Mouse (Mus musculus) lung, postnatal 25 days (tissue): ENCODE results near the gene Smpdl3a.

Experiments used
- DNase-seq: peaks from one replicate; pipeline ENCODE4 v3.0.0; 2022; ENCODE audit warnings: low spot score

Smpdl3a gene

DNA sequence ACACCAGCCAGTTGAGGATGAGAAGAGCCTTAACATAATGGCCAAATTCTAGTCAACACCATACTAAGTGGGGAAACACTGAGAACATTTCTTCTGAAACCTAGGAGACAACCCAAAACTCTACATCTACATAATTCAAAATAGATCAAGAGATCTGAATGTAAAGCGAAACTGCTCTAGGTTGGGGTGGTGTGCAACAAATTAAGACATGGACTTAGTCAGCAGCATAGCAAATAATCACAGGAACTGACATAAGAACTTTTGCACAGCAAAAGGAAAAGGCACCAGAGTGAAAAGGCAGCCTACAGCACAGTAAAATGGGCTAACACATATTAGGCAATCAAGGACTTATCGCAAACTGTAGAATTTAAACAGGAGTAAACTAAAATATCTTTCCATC lies 25.1 kb downstream of the Smpdl3a start:
- no peak for DNase-seq

DNA sequence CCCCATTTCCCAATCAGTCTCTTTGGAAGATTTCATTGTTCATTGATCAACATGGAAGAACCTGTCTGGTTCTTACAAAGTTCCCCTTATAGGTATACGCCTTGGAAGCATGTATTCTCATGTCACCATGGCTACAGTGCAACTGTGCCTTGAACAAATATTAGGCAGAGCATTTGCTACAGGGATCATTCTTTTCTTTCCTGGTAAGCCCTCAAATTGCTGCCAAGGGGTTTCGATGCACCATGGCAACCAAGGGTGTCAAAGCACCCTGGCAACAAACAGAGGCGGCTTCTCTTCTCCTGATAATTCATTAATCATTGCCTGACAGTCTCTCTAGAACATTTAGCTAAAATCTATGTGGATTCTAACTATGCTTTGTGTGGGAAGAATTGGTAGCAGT lies 28.3 kb downstream of the Smpdl3a start:
- no peak for DNase-seq

DNA sequence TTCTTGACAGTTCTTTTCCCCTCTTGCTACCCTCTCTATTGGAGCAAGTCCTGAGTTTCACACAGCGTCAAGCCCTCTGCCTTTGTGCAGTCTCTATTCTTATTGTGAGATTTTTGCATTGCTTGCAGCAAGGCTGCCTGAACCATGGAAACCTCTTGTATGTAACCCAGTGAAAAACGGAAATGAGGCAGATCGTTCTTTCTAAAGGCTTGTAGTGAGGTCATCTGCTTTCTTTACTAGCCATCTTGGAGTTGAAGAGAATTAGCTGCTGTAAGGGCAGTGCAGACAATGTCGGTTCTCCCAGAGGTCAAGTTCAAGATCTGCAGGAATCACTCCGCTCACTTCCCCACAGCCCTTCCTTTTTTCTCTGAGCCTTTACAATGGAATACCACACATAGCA lies 34.5 kb downstream of the Smpdl3a start:
- DNase-seq: no peak

DNA sequence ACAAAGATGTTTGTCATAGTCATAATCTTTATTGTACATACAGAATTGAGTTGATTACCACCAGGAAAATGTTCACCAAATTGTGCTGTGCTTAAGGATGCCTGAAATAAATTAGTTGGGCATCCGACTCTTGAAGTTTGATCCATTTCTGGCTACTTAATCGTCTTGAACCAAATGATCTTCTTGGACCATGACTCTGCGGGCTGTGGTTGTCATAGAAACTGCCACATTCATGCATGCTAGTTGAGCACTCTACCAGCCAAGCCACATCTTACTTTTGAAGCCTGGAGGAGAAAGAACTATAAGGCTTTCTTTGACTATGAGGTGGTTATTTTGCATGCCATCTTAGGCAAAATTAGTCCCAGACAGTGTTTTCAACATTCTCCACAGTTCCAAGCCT lies 35.5 kb downstream of the Smpdl3a start:
- DNase-seq: no peak

DNA sequence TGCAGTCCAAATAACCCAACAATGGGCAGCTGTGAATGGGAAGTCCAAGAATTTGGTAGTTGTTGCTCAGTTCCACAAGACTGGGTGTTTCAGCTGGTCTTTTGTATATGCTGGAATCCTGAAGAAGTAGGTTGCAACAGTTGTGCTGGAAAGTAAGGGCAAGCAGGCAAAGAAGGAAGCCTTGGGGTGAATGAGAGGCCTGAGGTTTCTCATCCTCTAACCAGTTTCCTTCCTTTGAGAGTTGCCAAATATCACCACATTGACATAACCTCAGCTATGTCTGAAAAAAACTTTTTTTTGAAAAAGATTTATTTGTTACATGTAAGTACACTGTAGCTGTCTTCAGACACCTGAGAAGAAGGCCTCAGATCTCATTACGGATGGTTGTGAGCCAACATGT lies 41.0 kb downstream of the Smpdl3a start:
- DNase-seq: no peak

DNA sequence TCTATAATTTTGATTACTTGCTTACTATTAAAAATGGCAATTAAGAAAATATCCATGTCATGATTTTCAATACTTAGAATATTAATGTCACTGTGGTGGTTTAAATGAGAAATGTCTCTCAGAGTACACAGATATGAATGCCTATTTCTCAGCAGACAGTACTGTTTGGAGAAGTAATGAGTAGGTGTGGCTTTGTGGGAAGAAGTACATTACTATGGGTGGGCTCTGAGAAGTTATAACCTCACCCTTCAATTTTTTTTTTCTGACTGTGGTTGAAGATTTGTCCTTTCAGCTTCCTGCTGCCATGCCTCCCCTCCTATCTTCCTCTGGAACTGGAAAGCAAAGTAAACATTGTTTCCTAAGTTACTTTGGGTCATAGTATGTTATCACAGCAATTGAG lies 41.8 kb downstream of the Smpdl3a start:
- no peak for DNase-seq

DNA sequence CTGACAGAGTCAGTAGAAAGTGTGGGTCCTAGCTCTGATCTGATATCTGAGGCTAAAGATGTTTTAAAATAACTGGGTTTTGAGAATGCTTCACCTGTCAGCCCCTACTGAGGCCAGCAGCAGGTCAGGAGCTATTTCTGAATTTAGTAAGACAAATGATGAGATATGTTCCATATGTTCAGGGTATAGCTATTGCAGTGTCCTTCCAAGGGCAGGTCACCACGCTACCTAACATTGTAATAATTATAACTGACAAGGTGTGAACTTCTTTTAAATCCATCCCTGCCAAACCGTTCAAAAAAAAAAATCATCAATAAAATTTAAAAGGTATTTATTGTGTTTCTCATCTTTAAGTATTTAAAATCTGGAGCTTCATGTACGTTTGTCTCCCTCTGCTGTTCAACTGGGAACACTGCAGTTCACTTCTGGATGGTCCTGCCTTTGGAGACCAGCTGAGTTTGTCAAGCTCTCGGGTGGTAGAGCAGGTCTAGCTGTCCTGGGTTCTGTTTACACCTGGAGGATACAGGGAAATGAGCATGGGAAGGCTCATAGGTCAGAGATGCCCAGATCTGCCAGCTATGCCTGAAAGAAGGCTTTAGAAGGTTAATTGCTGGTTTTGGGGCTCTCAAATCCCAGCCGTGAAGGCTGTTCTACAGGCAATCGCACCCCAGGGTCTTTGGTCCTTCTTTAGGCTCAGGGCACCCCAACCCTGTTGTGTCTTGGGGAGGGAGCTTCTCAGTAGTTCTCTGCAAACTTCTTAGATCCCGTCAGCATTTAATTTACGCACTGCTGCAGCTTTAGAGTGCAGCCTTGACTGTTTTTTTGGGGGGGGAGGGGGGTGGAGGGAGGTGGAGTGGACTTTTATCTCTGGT lies 47.7 kb downstream of the Smpdl3a start:
- DNase-seq: peak; percentile 53

DNA sequence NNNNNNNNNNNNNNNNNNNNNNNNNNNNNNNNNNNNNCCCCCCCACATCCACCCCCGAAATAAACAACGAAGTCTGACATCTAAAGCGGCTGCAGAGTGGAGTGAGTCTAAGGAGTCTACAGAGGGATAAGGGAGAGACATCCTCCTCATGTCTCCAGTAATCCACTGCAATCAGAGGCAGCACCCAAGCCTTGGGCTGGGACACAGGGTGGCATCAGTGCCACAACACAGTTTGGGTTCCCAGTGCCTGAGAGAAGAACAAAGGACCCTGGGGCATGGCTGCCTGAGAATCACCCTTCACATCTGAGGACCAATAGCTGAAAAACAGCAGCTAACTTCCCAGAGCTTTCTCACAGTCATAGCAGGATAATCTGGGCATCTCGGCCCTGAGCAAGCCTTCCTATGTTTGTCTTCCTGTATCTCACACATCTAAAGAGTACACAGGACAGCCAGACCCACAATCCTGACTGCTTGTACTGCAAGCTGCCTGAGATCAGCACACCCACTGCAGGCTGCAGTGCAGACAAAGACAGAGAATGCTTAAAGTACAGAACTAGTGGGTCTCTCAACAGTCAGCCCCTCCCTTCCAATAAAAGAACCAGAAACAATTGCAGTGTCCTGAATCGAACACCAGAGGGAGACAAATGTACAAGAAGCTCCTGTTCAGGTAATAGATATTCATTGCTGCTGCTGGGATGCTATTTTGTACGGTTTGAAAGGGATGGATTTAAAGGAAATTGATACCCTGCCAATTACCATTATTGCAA lies 54.0 kb downstream of the Smpdl3a start:
- peak; percentile 8 for DNase-seq
